Mouse (Mus musculus) embryonic facial prominence, embryonic 11.5 days (tissue): Measurements from ENCODE around the gene Racgap1. TPM values are rescaled to one million over a fixed set of nuclear protein-coding genes. Genes with fewer than 3 reads are reported as not detected.

Source experiments
- ATAC-seq: fragments of 200-750 bp; cut with Nextera tagmentation; replicated peaks from 2 replicates; pipeline ENCODE4 v1.8.0; 2017; ENCODE audit warnings: low read depth; ENCODE audit not compliant: insufficient number of reproducible peaks, low FRiP score, low TSS enrichment
- DNase-seq: peaks from one replicate; pipeline ENCODE4 v3.0.0-alpha.2; 2015; ENCODE audit warnings: low spot score
- H3K27ac ChIP-seq: fragments of 300-500 bp; sonication (generic); replicated peaks from 2 replicates; pipeline ENCODE4 v1.5.1; 2014; ENCODE audit warnings: mild to moderate bottlenecking, low read depth, low read length, control low read depth
- H3K27me3 ChIP-seq: fragments of 300-500 bp; sonication (generic); 2 replicates; pipeline ENCODE4 v1.6.1; 2014; ENCODE audit warnings: mild to moderate bottlenecking, low read length, moderate library complexity, mixed read lengths; ENCODE audit not compliant: control insufficient read depth, insufficient read depth
- H3K36me3 ChIP-seq: fragments of 300-500 bp; sonication (generic); replicated peaks from 2 replicates; pipeline ENCODE4 v1.6.1; 2014; ENCODE audit warnings: low read depth, mild to moderate bottlenecking, low read length, moderate library complexity, mixed read lengths; ENCODE audit not compliant: control insufficient read depth, insufficient read depth
- H3K4me1 ChIP-seq: fragments of 300-500 bp; sonication (generic); 2 replicates; pipeline ENCODE4 v1.6.1; 2014; ENCODE audit warnings: low read length, mixed read lengths; ENCODE audit not compliant: control insufficient read depth, insufficient read depth
- H3K4me2 ChIP-seq: fragments of 300-500 bp; sonication (generic); 2 replicates; pipeline ENCODE4 v1.6.1; 2014; ENCODE audit warnings: low read depth, mild to moderate bottlenecking, control low read depth, low read length, moderate library complexity
- H3K4me3 ChIP-seq: fragments of 300-500 bp; sonication (generic); 2 replicates; pipeline ENCODE4 v1.5.1; 2014; ENCODE audit warnings: low read depth, low read length, control low read depth
- H3K9ac ChIP-seq: fragments of 300-500 bp; sonication (generic); replicated peaks from 2 replicates; pipeline ENCODE4 v1.6.1; 2014; ENCODE audit warnings: mild to moderate bottlenecking, control low read depth, low read length
- H3K9me3 ChIP-seq: fragments of 300-500 bp; sonication (generic); replicated peaks from 2 replicates; pipeline ENCODE4 v1.6.1; 2016; ENCODE audit warnings: mild to moderate bottlenecking, low read length, inconsistent platforms, mixed read lengths; ENCODE audit not compliant: control insufficient read depth
- WGBS: fragments of 180-500 bp; shearing (Covaris S2); extraction: QIAGEN DNeasy Blood & Tissue Kit; methylation state at CpG from one replicate; pipeline ENCODE4 v1.1.7; 2014; 5-methylcytosine and 5-hydroxymethylcytosine counted together
- polyA plus RNA-seq: library from polyadenylated mRNA; unstranded; fragments of >200 nt; fragmentation: Nextera tagmentation; extraction: Ambion mirVana; gene quantifications from 2 replicates; pipeline ENCODE4 v1.2.1, GENCODE M21; 2014

The Racgap1 gene
- polyA plus RNA-seq, 1 experiment from 2014 or later = 152 TPM

DNA sequence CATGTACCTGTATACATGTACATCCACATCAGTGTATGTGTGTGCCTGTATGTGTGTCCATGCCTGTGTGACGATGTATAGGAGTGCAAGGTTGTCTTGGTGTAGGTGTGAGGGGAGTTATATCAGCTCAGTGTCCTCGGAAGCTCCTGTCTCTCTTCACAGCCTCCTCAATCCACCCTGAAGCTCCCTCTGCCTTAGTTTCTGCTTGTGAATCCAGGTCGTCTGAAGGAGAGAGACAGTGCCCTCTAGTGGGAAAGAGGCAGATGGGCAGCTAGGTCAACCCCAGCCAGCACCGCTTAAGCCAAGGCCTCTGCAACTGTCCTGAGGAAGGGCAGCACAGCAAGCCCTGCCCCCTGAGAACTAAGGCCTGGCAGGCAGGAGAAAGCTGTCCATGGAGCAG lies 37.3 kb upstream of the Racgap1 start:
- Histone ChIP-seq H3K36me3 (no peaks in the 10 kb centered on the region), H3K27ac (no peak overlapping the region), H3K4me1 (no peaks in the 10 kb centered on the region), H3K9ac (no peak overlapping the region), H3K4me3 (no peak overlapping the region), H3K9me3 (no peaks in the 10 kb centered on the region), H3K4me2 (no peak overlapping the region), H3K27me3 (no peaks in the 10 kb centered on the region)
- peak; percentile 21; the same call in 1 of the 2 replicates for ATAC-seq
- DNase-seq = peak; percentile 82
- 7% methylated on average over 4 of the region's 4 CpGs for WGBS

DNA sequence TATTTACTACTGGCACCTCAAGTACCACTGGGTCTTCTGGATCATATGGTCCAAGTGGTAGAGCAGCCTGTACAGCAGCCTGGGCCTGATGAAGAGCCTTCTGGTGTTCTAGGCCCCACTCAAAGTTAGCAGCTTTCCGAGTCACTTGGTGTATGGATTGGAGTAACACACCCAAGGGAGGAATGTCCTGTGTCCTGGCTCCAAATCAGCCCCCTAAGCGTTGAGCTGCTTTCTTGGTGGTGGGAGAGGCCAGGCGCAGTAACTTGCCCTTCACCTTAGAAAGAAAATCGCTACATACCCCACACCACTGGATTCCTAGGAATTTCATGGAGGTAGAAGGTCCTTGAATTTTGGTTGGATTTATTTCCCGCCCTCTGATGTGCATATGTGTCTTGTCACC lies 32.7 kb upstream of the Racgap1 start:
- Histone ChIP-seq H3K9ac (no peak overlapping the region), H3K27ac (no peak overlapping the region), H3K27me3 (no peaks in the 10 kb centered on the region), H3K4me3 (no peak overlapping the region), H3K9me3 (no peaks in the 10 kb centered on the region), H3K36me3 (no peaks in the 10 kb centered on the region), H3K4me2 (no peak overlapping the region), H3K4me1 (no peaks in the 10 kb centered on the region)
- ATAC-seq = no peak
- no peak for DNase-seq
- 88% methylated on average over 5 of the region's 5 CpGs for WGBS

DNA sequence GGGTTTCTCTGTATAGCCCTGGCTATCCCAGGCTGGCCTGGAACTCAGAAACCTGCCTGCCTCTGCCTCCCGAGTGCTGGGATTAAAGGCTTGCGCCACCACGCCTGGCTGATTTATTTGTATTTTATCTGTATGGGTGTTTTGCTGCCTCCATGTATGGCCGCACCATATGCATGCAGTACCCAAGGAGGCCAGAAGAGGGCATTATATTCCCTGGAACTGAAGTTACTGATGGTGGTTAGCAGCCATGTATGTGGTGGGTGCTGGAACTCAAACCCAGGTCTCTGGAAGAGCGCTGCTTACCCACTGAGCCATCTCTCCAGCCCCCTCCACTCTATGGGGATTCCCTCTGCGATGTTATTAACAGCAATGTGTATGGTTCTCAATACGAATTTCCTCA lies 31.4 kb upstream of the Racgap1 start:
- Histone ChIP-seq H3K4me3 (no peak overlapping the region), H3K27me3 (no peaks in the 10 kb centered on the region), H3K9ac (no peak overlapping the region), H3K4me2 (no peak overlapping the region), H3K36me3 (no peaks in the 10 kb centered on the region), H3K4me1 (no peaks in the 10 kb centered on the region), H3K27ac (no peak overlapping the region), H3K9me3 (no peaks in the 10 kb centered on the region)
- ATAC-seq (no peak), DNase-seq (no peak)
- 93% methylated on average over 7 of the region's 7 CpGs for whole genome bisulfite sequencing

DNA sequence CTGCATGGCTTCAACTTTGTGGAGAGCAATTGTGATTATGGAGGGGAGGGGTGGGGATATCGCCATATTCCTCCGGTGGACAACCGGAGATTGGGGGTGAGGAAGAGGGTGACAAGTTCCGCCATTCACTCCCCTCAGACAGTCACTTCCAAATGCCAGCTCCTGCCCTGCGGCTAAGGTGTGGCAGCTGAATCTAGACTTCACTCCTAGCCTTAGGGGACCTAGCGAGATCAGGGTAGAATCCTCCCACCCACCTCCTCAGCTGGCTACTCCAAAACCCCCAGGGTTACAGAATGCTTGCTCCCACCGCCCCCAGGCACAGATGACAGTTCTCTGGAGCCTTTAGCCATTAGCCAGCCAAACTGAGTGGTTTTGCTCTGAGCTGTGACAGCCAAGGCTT lies 27.6 kb upstream of the Racgap1 start:
- Histone ChIP-seq H3K4me3 (no peak overlapping the region), H3K4me1 (no peaks in the 10 kb centered on the region; the same call in 1 of the 2 replicates), H3K9me3 (no peaks in the 10 kb centered on the region), H3K36me3 (no peaks in the 10 kb centered on the region), H3K27ac (no peak overlapping the region), H3K4me2 (no peak overlapping the region), H3K27me3 (no peaks in the 10 kb centered on the region), H3K9ac (no peak overlapping the region)
- ATAC-seq = no peak
- WGBS = 57% methylated on average over 7 of the region's 7 CpGs
- DNase-seq = no peak

DNA sequence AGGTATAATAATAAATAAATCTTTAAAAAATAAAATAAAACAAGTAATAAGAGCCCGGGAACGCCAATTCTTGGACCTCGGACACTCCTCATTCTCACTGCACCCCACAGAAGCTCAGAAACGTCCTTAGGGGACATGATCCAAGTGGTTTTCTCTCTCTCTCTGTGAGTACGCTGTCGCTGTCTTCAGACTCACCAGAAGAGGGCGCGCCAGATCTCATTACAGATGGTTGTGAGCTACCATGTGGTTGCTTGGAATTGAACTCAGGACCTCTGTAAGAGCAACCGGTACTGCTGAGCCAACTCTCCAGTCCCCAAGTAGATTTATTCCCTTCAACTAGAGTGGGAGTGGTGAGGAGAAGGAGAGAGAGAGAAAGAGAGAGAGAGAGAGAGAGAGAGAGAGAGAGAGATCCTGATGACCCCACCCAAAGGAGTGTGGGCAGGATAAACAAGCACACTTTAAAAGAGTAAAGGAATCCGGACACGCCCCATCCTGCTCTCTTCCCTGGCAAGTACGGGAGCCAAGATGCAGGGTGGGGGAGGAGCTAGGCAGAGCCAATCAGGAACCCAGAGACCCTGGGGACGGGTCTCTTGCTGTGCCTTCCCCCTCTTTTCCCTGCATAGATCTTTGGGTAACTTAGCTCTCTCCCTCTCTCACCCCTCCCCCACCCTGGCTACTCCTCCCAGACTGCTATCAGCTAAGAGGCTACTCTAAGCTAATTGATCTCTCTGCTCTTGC lies 26.8 kb upstream of the Racgap1 start:
- no peaks in the 10 kb centered on the region for H3K36me3 ChIP-seq
- H3K9ac ChIP-seq = no peak overlapping the region
- 12% methylated on average over 13 of the region's 13 CpGs for WGBS
- H3K4me1 ChIP-seq = no peaks in the 10 kb centered on the region; the same call in 1 of the 2 replicates
- H3K4me2 ChIP-seq = no peak overlapping the region
- H3K27ac ChIP-seq = no peak overlapping the region
- no peak overlapping the region for H3K4me3 ChIP-seq
- no peaks in the 10 kb centered on the region for H3K27me3 ChIP-seq
- DNase-seq (peak; percentile 55), ATAC-seq (peak; percentile 51; the same call in 1 of the 2 replicates)
- no peaks in the 10 kb centered on the region for H3K9me3 ChIP-seq

DNA sequence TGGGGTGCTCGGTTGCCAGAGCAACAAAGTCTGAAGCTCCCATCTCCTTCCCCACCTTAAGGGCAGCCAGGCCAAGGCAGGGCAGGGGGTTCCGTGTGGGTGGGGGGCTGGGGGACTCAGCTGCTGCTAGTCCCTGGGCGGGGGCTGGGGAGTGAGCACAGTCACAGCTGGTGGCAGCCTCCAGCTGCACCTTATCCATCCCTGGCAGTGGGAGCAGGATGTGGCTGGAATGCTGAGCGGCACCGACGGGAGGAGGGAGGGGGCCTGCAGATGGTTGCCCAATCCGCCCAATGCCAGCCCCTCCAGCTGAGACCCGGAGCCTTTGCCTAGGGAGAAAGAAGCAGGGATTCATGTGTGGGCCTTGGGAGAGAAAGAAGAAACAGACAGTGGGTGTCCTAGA lies 25.6 kb upstream of the Racgap1 start:
- Histone ChIP-seq H3K9me3 (no peaks in the 10 kb centered on the region), H3K36me3 (no peaks in the 10 kb centered on the region), H3K9ac (0 out of 2 replicates have a peak overlapping the region, but pooled peaks have one; percentile 9), H3K4me3 (no peak overlapping the region), H3K27me3 (peaks cover under 1% of the 10 kb centered on the region), H3K4me2 (no peak overlapping the region), H3K27ac (no peak overlapping the region), H3K4me1 (no peaks in the 10 kb centered on the region; the same call in 1 of the 2 replicates)
- no peak for DNase-seq
- 27% methylated on average over 8 of the region's 8 CpGs for WGBS
- ATAC-seq = no peak

DNA sequence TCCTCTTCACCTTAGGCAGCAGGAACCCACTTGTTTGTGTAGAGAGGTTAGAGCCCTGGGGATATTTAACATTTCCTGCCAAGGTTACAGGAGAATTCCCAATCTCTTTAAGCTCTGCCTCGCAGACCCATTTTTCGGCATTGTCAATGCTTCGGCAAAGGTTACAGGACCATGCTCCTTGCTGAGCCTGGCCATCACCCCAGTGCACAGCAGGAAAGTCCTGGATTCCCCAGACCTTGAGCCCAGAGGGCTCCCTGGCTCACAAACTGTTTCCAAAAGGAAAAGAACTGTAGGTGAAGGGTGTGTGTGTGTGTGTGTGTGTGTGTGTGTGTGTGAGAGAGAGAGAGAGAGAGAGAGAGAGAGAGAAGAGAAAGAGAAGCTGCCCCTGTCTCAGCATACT lies 23.4 kb upstream of the Racgap1 start:
- DNase-seq = no peak
- Histone ChIP-seq H3K27me3 (peaks cover 20% of the 10 kb centered on the region), H3K36me3 (no peaks in the 10 kb centered on the region), H3K4me3 (no peak overlapping the region), H3K9ac (no peak overlapping the region), H3K4me1 (no peaks in the 10 kb centered on the region; the same call in 1 of the 2 replicates), H3K9me3 (no peaks in the 10 kb centered on the region), H3K27ac (no peak overlapping the region), H3K4me2 (no peak overlapping the region)
- WGBS = 72% methylated on average over 3 of the region's 3 CpGs
- no peak for ATAC-seq

DNA sequence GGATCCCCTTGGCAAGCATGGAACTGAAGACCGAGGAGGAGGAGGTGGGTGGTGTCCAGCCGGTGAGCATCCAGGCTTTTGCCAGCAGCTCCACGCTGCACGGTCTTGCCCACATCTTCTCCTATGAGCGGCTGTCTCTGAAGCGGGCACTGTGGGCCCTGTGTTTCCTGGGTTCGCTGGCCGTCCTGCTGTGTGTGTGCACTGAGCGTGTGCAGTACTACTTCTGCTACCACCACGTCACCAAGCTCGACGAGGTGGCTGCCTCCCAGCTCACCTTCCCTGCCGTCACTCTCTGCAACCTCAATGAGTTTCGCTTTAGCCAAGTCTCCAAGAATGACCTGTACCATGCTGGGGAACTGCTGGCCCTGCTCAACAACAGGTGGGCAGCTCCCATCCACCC lies 20.3 kb upstream of the Racgap1 start:
- DNase-seq = no peak
- no peak for ATAC-seq
- Histone ChIP-seq H3K4me2 (no peak overlapping the region), H3K27me3 (peaks cover 28% of the 10 kb centered on the region), H3K27ac (no peak overlapping the region), H3K9ac (no peak overlapping the region), H3K36me3 (no peaks in the 10 kb centered on the region), H3K9me3 (no peaks in the 10 kb centered on the region), H3K4me3 (no peak overlapping the region), H3K4me1 (no peaks in the 10 kb centered on the region; the same call in 1 of the 2 replicates)
- 73% methylated on average over 14 of the region's 14 CpGs for WGBS
